Mouse (Mus musculus) kidney, adult 18-20 months (tissue): ENCODE results near the gene Hltf.

Experiments used
- DNase-seq: peaks from one replicate; pipeline ENCODE4 v3.0.0; 2021

Hltf gene

GRCm38 (mm10) chr3:20147647-20148046 lies 90.0 kb downstream of the Hltf start:
- no peak for DNase-seq

- no peak for DNase-seq
Measured at GRCm38 (mm10) chr3:20150511-20150910, 92.9 kb downstream of the Hltf start.

GRCm38 (mm10) chr3:20151651-20152050 lies 94.0 kb downstream of the Hltf start:
- DNase-seq: no peak

- peak; percentile 80 for DNase-seq
Measured at GRCm38 (mm10) chr3:20154531-20155367, 97.1 kb downstream of the Hltf start, which contains the start of gene Gyg. Gyg (minus strand) TSS chr3:20155317.

- no peak for DNase-seq
Measured at GRCm38 (mm10) chr3:20155476-20155875, 97.9 kb downstream of the Hltf start.

GRCm38 (mm10) chr3:20167487-20167886 lies 109.9 kb downstream of the Hltf start:
- DNase-seq: no peak
